In the genomic region with DNA sequence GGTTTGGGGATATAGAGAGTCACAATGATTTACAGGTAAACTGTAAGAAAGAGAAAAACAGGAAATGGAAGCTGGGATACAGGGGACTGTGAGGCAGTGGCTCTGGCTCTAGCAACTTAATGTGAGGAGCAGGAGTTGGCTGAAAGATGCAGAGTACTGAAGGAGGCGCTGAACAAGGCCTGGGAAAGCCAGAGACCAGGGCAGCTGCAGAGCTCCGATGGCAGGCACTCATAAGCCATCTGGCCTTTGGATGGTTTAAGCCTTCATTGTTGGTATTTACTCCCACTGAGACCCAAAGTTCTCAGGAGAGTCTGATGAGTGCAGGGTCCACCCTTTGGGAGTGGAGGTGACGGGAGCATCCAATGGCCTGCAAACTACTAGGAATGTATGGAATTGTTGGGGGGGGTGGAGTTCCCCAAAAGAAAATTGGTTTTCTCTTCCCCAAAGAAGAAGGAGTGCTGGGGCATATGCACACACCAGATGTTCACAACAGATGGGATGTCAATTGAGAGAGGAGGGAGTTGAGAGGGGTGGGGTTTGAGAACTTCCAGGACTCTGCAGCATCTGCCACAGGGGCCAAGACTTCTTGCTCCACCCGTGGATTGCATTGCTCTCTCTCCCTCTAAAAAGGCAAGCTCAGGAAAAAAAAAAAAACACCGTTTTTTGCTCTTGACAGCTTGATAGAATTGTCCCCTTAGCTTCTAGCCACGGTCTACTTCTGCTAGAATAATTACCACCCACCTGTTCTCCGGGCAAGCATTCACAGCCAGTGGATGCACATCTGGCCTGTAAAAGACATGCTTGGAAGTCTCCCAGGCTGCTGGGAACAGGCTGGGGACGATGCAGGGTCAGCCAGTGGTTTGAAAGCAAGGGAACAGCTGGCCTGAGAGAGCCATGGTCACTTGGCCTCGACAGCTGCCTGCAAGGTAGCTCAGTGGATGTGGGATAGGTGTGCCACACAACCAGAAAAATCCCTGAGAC, we compare ENCODE assay signal across 22 mouse cellular contexts. TPM values are rescaled to one million over a fixed set of nuclear protein-coding genes. Genes with fewer than 3 reads are reported as not detected.
DNase-seq lines count a peak whose midpoint lies in the region; ATAC-seq and TF ChIP-seq lines count a peak whose summit lies in the region.
"Had no signal": no experiment of that assay in that cellular context is flagged by ENCODE, and none has a peak within 500 bp of the region (broad histone marks: within the 10 kb centered on the region; RNA-seq: fewer than 3 reads in every experiment).

No protein-coding gene starts in this region.

- no peaks in the 10 kb centered on the region for H3K9me3 ChIP-seq in midbrain, postnatal 0 days (ENCODE audit: low read length)
- no peaks in the 10 kb centered on the region for H3K9me3 ChIP-seq in midbrain, embryonic 14.5 days (ENCODE audit: control insufficient read depth, low read length)
- no peaks in the 10 kb centered on the region for H3K9me3 ChIP-seq in limb, embryonic 15.5 days
- H3K9me3 ChIP-seq: heart, embryonic 15.5 days; hindbrain, embryonic 13.5 days; midbrain, embryonic 12.5 days had no signal

- no peaks in the 10 kb centered on the region for H3K36me3 ChIP-seq in midbrain, postnatal 0 days (ENCODE audit: insufficient read depth, low read length)
- no peaks in the 10 kb centered on the region for H3K36me3 ChIP-seq in midbrain, embryonic 14.5 days (ENCODE audit: control insufficient read depth, insufficient read depth, low read length)
- no peaks in the 10 kb centered on the region for H3K36me3 ChIP-seq in limb, embryonic 15.5 days
- H3K36me3 ChIP-seq: heart, embryonic 15.5 days; hindbrain, embryonic 13.5 days; midbrain, embryonic 12.5 days had no signal

- intact Hi-C loops in gastrocnemius, postnatal 36 days (cut with DNase I) = no loop called here

- no peak overlapping the region for H3K4me2 ChIP-seq in midbrain, postnatal 0 days (ENCODE audit: low read depth, low read length, poor library complexity, severe bottlenecking)
- no peak overlapping the region for H3K4me2 ChIP-seq in midbrain, embryonic 14.5 days (ENCODE audit: low read length)
- H3K4me2 ChIP-seq in limb, embryonic 15.5 days = no peak overlapping the region
- H3K4me2 ChIP-seq: heart, embryonic 15.5 days; hindbrain, embryonic 13.5 days; midbrain, embryonic 12.5 days had no signal

- no peaks in the 10 kb centered on the region for H3K27me3 ChIP-seq in midbrain, postnatal 0 days (ENCODE audit: insufficient read depth, low read length)
- no peaks in the 10 kb centered on the region for H3K27me3 ChIP-seq in midbrain, embryonic 14.5 days (ENCODE audit: control insufficient read depth, insufficient read depth, low read length)
- H3K27me3 ChIP-seq in limb, embryonic 15.5 days = 0 out of 2 replicates have a peak, but pooled peaks cover 3% of the 10 kb centered on the region
- H3K27me3 ChIP-seq: hindbrain, embryonic 13.5 days; midbrain, embryonic 12.5 days had no signal

- no peaks in the 10 kb centered on the region for H3K4me1 ChIP-seq in midbrain, postnatal 0 days (ENCODE audit: insufficient read depth, low read length)
- H3K4me1 ChIP-seq in midbrain, embryonic 14.5 days (ENCODE audit: control insufficient read depth, insufficient read depth, low read length) = no peaks in the 10 kb centered on the region
- H3K4me1 ChIP-seq in limb, embryonic 15.5 days = peaks cover 9% of the 10 kb centered on the region; the same call in 1 of the 2 replicates

- DNase-seq in gastrocnemius, adult 18-20 months (ENCODE audit: low spot score) = peak; percentile 42
- DNase-seq in gastrocnemius, postnatal 36 days = no peak
- DNase-seq in midbrain, postnatal 0 days (ENCODE audit: low spot score) = peak; percentile 19
- no peak for DNase-seq in midbrain, embryonic 14.5 days
- peak; percentile 28 for DNase-seq in gastrocnemius, postnatal 10 days
- no peak for DNase-seq in right cerebral cortex, postnatal 4 days
- DNase-seq in urinary bladder, postnatal 25 days (ENCODE audit: low spot score) = no peak
- DNase-seq: adrenal gland, postnatal 25 days; cerebellum, adult 2 months; kidney, postnatal 10 days; lung, adult 18-20 months; lung, postnatal 4 days; retina, postnatal 1 day; thymus, adult 2 months had no signal

- TF ChIP-seq CTCF in midbrain, postnatal 0 days (IDR thresholded peaks at IDR 0.05) = no peak

- WGBS in midbrain, postnatal 0 days = 62% methylated on average over 9 of the region's 9 CpGs
- WGBS in midbrain, embryonic 14.5 days = 65% methylated on average over 9 of the region's 9 CpGs
- WGBS in limb, embryonic 15.5 days = 18% methylated on average over 9 of the region's 9 CpGs

- no peak overlapping the region for H3K4me3 ChIP-seq in midbrain, postnatal 0 days (ENCODE audit: low read depth, low read length)
- H3K4me3 ChIP-seq in midbrain, embryonic 14.5 days (replicated peaks; ENCODE audit: low read depth, low read length) = no peak overlapping the region
- no peak overlapping the region for H3K4me3 ChIP-seq in limb, embryonic 15.5 days
- H3K4me3 ChIP-seq: heart, embryonic 15.5 days; hindbrain, embryonic 13.5 days; left cerebral cortex, adult 2 months; midbrain, embryonic 12.5 days; myocyte had no signal

- no peak overlapping the region for H3K9ac ChIP-seq in midbrain, postnatal 0 days (replicated peaks; ENCODE audit: low read length, poor library complexity, severe bottlenecking)
- H3K9ac ChIP-seq in midbrain, embryonic 14.5 days (replicated peaks; ENCODE audit: low read length) = no peak overlapping the region
- no peak overlapping the region for H3K9ac ChIP-seq in limb, embryonic 15.5 days
- H3K9ac ChIP-seq: heart, embryonic 15.5 days; hindbrain, embryonic 13.5 days; midbrain, embryonic 12.5 days had no signal

- no peak overlapping the region for H3K27ac ChIP-seq in midbrain, postnatal 0 days (ENCODE audit: low read depth, low read length)
- H3K27ac ChIP-seq in midbrain, embryonic 14.5 days (replicated peaks; ENCODE audit: low read depth, low read length) = no peak overlapping the region
- no peak overlapping the region for H3K27ac ChIP-seq in limb, embryonic 15.5 days
- H3K27ac ChIP-seq: heart, embryonic 15.5 days; hindbrain, embryonic 13.5 days; left cerebral cortex, adult 2 months; midbrain, embryonic 12.5 days had no signal

- ATAC-seq in midbrain, postnatal 0 days (ENCODE audit: low FRiP score) = no peak
- ATAC-seq in midbrain, embryonic 14.5 days (ENCODE audit: low FRiP score, low TSS enrichment) = no peak
- peak; percentile 76 for ATAC-seq in limb, embryonic 15.5 days (ENCODE audit: insufficient number of reproducible peaks, low FRiP score, low TSS enrichment, low read depth)
- ATAC-seq: forebrain, embryonic 14.5 days; intestine, postnatal 0 days had no signal

RNA-seq across cellular contexts. Expression of a gene that starts 17.6 kb away (rescaled TPM):
- 1 to 10 TPM; 2.6 to 3.1 TPM for total RNA-seq in gastrocnemius, adult 18-20 months (2021)
- total RNA-seq in gastrocnemius, postnatal 36 days (2021) = 1 to 10 TPM in 1 of 2 experiments, under 1 TPM in 1; 0.48 to 1.5 TPM
- 0.28 and 4.0 TPM in 2 replicates for total RNA-seq in midbrain, postnatal 0 days (2014; rRNA removed)
- 0.10 and 0.14 TPM in 2 replicates for polyA plus RNA-seq in midbrain, postnatal 0 days (2015; fragmentation: Nextera tagmentation; extraction: Ambion mirVana)
- 0.13 TPM in 1 of 2 replicates, not detected in the other for polyA plus RNA-seq in midbrain, embryonic 14.5 days (2014; fragmentation: Nextera tagmentation; extraction: Ambion mirVana)
- total RNA-seq in gastrocnemius, postnatal 10 days (2021) = 1 to 10 TPM; 1.9 to 2.5 TPM
- 7.1 and 8.7 TPM in 2 replicates for polyA plus RNA-seq in limb, embryonic 15.5 days (2015; fragmentation: Nextera tagmentation; extraction: Ambion mirVana)
- polyA plus RNA-seq: forebrain, embryonic 14.5 days had no signal

Comparison
In these comparisons a context has a peak if more than half of its experiments do, and no peak if none do; other contexts are left out.
1. DNase-seq: peak in gastrocnemius, adult 18-20 months (single experiment), midbrain, postnatal 0 days (single experiment) and gastrocnemius, postnatal 10 days (single experiment); none in gastrocnemius, postnatal 36 days (0 of 2), midbrain, embryonic 14.5 days (single experiment), right cerebral cortex, postnatal 4 days (single experiment) and urinary bladder, postnatal 25 days (single experiment).